Mouse (Mus musculus) C2C12 (cell line): ENCODE data around the gene Fndc11.

Experiments used
- CEBPB ChIP-seq: IDR thresholded peaks from one replicate; pipeline ENCODE4 v1.6.1; 2011; ENCODE audit warnings: low read depth, mild to moderate bottlenecking, control low read depth, moderate library complexity
- CTCF ChIP-seq: IDR thresholded peaks from one replicate; pipeline ENCODE4 v1.5.1; 2011; ENCODE audit not compliant: control insufficient read depth, insufficient read depth, insufficient read length
- FOSL1 ChIP-seq: IDR thresholded peaks from one replicate; pipeline ENCODE4 v1.8.0; 2011; ENCODE audit warnings: mild to moderate bottlenecking, low read length; ENCODE audit not compliant: poor library complexity, insufficient read depth, severe bottlenecking
- MYOD1 ChIP-seq: IDR thresholded peaks from one replicate; pipeline ENCODE4 v1.6.1; 2011; ENCODE audit warnings: low read depth; ENCODE audit not compliant: control insufficient read depth, insufficient read length
- MYOG ChIP-seq: IDR thresholded peaks from one replicate; pipeline ENCODE4 v1.6.1; 2011; ENCODE audit not compliant: control insufficient read depth, insufficient read length; ENCODE audit errors: extremely low read depth
- USF1 ChIP-seq: IDR thresholded peaks from one replicate; pipeline ENCODE4 v1.6.1; 2011; ENCODE audit warnings: low read depth, mild to moderate bottlenecking, control low read depth, moderate library complexity

GRCm38 (mm10) chr2:181216037-181216436 lies 3.8 kb upstream of the Fndc11 start:
- no peak for TF ChIP-seq CTCF
- no peak for TF ChIP-seq FOSL1
- no peak for TF ChIP-seq USF1
- TF ChIP-seq MYOG = no peak
- TF ChIP-seq CEBPB = no peak
- TF ChIP-seq MYOD1 = no peak
